Mouse (Mus musculus) right cerebral cortex, adult 2 months (tissue): Measurements from ENCODE around the gene Nenf.

Experiments
- DNase-seq, 2 experiments: peaks; one replicate each; pipeline ENCODE4 v3.0.0; 2021 to 2022; ENCODE audit warnings: low spot score in 2 of 2

Gene Nenf

DNA sequence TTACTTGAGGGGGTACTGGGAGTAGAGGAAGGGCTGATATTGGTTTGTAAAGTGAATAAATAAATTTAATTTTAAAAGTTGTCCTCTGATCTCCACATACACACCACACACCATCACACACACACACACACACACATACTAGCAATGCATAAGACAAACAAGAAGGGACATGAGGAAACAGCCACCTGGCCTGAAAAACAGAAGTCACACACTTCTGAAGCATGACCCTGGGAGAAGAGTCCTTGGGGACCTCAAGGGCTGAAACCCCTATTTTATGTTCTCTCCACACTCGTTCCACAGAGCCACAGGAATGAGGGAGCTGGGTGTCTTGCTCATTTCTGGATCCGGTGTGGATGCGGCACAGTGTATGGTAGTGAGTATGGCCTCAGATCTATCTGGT, 5.4 kb upstream of the Nenf start:
- no peak for DNase-seq

DNA sequence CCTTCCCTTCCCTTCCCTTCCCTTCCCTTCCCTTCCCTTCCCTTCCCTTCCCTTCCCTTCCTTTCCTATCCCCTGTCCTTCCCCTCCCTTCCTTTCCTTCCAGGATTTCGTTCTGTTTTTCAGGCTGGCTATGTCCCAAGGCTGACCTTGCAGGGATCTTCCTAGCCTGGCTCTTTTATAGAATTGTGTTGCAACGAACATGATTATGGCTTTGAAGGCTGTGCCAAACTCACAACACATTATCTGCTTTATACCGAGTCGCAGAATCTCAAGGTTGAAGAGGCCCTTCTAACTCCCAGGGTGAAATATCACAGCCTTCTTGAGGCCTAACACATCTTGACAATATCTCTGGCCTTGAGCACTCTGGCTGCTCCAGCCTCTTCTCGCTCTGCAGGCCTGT, 692 bp upstream of the Nenf start:
- no peak for DNase-seq

DNA sequence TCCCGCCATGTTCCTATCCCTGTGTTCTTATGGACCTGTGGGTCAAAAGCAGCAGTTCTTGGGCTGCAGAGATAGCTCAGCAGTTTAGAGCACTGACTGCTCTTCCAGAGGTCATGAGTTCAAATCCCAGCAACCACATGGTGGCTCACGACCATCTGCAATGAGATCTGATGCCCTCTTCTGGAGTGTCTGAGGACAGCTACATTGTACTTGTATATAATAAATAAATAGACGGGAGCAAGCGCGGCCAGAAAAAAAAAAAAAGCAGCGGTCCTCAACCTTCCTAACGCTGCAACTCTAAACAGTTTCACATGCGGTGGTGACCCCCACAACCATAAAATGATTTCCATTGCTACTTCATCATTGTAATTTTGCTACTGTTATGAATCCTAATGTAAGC, 1.2 kb downstream of the Nenf start:
- no peak for DNase-seq

DNA sequence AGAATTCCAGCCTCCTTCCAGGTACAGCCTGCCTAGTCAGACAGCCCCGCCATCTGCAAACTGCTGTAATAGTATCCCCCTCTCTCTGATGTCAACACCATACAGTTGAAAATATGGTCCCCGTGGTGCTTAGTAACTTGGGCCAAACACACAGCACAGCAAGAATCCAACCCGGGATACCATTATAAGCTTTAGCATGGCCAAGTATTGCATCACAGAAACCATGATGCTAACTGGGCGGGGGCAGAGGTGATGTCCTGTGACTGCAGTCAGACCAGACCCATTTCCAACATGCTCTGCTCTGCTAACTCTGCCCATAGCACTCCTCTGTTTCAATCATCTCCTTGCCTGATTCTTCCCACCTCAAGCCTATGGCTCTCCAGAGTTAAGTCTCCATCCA, 4.1 kb downstream of the Nenf start:
- no peak for DNase-seq

DNA sequence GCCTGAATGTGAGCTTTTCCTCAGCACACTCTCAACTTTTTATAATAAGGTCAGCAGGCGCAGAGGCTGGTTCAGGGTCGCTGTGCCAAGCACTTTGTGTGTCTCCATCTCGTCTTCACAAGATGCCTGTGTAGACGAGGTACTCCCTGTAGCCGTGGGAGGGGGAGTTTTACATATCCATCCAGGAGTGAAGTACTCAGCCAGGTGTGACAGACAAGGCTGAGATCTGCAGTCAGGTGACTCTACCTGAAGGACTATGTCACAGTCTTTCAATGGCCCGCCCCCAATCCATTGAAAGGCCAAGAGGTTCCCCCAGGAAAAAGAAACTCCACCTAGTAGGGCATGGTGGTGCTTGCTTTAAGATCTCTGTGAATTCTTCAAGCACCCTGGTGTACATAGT, 4.8 kb downstream of the Nenf start:
- no peak for DNase-seq

DNA sequence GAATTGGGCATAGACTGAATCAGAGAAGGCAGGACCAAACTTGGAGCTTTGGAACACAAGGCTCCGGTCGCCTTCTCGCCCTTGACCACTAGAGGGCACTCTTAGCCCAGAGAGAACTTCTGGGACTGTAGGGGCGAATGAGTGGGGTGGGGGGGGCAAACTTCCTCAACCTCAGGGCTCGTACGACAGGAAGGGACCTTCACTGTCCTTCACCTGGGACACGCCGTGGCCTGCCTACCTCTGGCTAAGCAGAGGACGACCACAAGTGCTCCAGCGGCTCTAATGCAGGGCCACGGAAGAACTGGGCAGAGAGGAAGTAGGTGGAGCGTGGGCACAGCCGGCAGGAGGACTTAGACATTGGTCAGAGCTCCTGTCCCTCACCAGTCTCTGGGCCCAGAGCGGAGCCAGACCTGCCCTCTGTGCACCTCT, 5.5 kb downstream of the Nenf start:
- DNase-seq = peak; percentile 89 to 92

DNA sequence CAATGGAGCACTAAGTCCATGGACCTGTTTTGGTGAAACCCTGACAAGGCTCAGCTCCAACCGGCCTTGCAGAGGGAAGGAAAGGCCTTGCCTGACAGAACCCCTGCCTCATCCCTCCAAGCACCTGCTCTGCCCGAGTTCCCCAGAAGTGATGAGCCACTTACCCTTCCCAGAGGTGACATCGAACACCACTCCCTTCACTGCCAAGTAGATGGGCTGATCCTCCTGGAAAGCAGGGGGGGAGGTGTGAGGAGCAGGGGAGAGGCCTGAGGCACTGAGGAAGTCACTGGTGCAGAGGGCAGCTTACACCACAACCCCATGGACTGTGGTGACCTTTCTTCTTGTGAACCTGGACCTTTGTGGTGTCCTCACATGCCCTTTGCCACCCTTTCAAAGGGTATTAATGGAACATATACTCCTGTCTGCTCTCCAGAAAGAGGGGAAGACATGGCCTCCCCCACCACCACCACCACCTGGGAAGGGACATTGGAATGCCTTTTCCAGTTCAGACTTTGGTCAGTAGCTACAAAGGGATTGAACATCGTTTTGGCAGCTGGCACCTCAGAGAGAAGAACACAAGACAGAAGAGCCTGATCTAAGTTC, 6.6 kb downstream of the Nenf start:
- no peak for DNase-seq

DNA sequence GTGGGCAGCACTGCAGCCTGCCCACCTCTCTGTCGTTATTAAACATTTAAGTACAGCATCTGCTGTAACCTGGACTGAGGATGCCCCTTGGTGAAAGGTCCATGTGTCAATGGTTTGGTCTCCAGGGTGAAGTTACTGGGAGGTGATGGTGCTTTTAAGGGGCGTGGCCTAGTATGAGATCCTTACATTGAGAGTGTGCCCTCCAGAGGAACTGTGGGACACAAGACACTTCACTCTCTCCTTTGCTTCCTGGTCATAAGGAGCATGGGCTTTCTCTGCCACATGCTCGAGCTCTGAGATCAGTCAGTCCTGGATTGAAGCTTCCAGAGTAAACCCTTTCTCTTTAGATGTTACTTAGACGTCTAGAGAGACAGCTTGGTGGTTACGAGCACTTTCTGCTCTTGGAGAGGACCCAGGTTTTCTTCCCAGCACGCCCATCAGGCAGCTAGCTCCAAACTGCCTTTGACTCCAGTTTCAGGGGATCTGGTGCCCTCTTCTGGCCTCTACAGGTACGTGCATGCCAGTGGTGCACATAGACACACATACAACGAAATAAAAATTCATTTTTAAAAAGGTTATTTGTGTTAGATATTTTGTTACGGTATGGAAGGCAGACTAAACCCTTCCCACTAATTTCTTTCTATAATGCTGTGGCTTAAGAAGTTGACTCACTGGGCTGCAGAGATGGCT, 10.1 kb downstream of the Nenf start:
- no peak for DNase-seq

DNA sequence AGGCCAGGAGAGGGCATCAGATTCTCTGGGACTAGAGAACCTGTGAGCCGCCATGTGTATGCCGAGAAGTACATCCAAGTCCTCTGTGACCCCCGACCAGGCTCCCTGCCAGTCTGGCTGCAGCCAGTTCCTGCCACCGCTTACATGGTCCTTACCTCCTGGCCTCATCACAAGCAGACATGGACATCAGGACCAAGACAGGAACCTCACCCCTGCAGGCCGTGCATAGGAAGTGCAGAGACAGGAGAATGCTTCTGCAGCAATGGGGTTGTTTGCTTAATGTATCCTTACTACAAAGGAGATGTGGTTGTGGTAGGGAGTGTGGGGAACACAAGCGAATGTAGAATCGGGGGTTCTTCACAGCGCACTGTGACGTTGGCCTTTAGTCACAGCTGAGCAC, 11.7 kb downstream of the Nenf start:
- DNase-seq = no peak

DNA sequence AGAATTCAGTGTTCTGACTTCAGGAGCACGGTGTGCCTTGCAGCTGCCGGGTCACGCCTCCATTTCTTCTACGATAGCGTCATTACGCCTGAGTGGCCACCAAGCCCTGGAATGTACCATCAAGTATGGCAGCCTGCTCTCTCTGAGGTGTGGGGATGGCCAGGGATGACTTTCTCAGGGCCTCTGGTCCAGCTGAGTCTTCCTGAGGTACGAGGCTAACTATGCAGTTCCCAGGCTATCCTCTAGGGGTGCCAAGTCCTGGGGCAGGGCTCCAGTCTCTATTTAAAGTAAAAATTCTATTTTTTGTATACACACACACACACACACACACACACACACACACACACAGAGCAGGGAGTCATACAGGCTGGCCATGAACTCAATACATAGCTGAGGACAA, 12.4 kb downstream of the Nenf start:
- DNase-seq = no peak

DNA sequence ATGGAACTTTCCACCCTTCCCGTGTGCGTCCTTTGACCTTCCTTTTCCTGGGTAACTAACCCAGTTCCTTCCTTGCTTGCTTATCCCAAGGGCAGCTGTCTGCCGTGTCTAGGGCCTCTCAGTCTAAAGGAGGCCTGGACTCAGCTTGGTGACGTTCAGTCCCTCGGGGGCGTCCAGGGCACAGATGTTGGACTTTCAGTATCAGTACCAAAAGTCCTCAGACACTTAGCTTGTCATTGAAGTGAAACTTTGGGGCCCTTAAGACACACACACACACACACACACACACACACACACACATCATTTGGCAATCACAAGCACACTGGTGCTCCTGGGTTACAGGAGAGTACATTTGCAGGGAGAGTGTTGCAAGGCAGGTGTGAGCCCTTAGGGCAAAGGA, 13.8 kb downstream of the Nenf start:
- no peak for DNase-seq

DNA sequence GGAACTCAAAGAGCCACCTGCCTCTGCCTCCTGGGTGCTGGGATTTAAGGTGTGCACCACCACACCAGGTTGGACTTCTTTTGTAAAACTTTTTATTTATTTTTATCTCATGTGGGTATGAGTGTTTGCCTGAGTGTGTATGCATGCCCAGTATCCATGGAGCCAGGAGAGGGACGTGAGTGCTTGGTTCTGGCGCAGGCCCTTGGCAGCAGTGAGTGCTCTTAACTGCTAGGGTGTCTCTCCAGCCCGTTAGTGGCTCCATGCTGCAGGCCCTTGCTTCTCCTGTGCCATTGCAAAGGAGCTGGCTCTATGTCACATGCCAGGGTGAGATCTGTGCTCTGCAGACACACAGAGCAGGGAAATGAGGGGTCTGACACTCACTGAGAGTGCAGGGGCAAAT, 14.3 kb downstream of the Nenf start:
- DNase-seq = no peak

DNA sequence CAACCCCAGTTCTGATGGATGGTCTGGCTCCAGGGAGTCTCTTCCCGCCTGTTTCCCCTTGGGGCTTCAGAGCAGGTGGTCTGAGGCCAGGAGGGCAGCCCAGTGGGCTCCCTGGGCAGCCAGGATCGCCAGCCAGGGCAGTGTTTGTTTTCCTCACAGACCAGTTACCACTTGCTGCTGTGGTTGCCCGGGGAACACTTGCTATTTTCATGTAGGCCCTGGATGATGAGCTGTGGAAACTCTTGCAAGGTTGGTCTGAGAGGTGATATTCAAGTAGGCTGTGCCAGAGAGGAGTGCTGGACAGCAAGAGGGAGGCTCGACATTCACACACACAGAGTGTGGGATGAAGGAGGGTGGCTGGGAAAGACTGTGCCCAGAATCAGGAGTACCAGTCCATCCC, 16.1 kb downstream of the Nenf start:
- DNase-seq = no peak

DNA sequence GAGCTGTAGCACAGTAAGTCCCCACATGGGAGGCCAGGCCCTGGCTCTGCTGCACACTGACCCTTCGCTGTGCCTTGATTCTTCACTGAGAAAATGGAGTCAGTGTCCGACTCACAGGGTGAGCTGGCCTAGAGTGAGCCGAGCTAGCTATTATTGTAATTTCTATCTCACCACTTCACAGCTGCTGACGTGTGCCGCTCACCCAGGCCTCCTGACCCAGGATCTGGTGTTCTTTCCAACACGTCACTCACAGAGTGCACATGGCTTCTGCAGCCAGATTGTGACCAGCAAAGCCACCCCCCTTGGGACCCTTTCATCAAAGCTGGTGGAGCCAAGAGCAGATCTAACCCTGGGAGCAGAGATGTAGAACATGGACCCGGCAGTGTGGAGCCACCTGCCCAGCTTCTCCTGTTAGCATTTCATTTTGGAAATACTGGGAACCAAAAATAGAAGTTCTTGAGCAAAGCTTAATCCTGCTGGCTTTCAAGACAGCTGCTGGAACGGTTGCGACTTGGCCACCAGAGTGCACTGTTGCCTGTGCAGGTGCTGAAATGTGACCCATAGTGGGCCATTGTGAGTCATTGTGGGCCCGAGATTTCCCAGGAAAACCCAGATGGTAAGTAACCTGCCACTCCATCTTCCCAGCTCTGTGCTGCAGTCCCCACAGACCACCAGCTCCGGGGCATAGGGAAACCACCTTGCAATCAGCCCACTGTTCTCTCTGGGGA, 18.6 kb downstream of the Nenf start:
- peak; percentile 48 to 68 for DNase-seq

DNA sequence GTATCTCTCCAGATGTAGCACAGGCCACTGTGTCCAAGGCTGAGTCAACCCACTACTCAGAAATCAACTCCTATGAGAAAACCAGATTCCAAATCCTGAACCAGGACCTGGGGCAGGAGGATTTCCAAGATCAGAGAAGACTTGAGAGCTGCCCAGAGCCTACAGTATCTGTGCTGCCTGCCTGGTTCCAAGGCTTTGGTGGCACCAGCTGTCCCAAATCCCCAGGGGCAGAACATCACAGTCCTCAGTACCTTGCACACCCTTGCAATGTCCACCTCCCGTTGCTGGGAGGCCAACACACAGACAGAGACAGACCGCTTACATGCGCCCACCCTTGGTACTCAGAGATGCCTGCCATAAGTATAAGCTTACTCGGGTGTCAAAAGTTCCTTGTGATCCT, 19.7 kb downstream of the Nenf start:
- DNase-seq = no peak

DNA sequence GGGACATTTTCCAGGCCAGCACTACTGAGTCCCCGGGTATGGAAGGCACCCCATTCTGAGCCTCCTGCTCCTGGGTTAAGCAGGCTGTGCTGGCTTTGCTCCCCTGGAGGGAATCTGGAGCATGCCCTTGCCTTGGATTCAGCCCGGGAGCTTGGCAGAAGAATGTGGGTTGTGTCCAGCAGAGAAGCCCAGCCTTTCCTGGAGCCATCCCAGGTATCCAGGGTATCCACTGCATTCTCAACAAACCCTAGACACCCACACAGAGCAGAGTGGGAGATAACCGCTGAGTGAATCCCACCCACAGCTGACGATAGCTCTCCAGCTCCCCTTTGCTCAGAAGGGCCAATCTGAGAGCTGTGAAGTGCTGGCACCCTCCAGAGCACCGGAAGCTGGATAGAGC, 21.5 kb downstream of the Nenf start:
- DNase-seq = peak in 1 of 2 experiments; percentile 37

DNA sequence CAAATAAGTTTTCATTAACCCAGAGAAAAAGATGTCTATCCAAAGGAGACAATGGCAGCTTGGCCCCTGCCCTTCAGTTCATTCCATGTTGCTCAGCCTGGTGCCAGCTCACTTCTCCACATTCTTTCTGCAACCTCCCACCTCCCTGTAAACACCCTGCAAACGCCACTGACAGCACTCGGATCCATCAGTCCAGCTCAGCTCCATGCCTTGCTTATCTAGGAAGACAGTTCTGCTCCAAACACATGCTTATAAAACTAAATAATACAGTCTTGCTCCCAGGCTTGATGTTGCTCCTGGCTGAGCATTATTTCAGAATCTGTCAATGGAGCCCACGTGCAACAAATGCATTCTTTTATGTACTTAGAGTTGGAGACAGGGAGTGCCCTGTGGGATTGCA, 22.2 kb downstream of the Nenf start:
- no peak for DNase-seq

DNA sequence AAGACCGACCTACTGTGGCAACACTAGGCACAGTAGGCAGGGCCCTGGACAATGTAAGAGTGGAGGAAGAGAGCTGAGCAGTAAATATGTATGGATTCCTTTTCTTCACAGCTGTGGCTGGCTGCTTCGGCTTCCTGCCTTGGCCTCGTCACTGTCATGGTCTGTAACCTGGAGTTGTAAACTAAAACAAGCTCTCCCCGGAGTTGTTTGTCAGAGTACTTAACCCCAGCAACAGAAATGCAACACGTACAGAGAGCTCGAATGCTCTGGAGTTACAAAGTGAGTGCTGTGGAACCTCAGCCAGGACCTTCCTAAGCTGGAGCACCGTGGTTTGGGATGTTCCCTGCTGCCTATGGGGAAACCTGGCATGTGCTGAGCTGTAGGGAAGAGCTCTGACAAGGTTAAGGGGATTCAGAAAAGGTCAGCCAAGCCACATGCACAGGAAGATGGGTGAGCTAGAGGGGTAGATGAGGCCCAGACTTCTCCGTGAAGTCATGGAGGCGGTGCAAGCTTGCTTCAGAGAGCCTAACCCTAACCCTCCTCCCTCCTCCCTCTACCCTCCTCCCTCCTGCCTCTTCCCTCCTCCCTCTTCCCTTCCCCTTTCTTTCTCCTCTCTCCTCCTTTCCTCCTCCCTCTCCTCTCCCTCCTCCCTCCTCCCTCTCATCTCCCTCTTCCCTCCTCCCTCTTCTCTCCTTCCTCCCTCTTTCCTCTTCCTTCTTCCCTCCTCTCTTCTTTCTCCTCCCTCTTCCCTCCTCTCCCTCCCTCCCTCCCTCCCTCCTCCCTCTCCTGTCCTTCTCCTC, 23.8 kb downstream of the Nenf start:
- DNase-seq = no peak

DNA sequence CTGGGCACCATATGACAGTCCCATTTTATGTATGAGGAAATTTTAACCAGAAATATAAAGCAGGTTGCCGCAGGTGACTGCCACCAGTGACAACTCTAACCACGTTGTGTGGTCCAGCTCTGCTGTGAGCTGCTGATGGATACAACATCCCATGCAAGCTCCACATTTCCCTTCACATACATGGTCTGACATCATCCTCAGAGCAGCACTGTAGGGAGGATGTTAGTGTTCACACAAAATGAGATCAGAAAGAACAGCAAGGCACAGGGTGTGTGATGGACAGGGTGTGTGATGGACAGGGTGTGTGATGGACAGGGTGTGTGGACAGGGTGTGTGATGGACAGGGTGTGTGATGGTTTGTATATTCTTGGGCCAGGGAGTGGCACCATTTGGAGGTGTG, 24.9 kb downstream of the Nenf start:
- DNase-seq = no peak

DNA sequence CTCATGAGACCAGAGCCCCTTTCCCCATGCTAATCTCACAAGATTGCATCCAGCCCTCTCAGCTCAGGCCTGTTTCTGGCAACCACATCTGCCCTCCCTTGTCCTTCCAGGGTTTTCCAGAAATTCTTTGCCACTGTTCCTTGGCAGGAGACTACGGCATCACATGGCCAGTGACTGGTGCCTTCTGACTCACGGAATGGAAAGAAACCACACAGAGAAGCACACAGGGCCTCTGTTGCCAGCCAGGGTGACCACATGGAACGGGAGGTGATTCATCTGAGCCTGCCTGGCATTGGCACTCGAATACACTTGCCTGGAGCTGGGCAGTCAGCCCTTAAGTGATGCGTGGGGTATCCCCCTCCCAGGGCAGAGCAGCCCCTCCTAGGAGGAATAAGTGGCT, 25.6 kb downstream of the Nenf start:
- DNase-seq = peak; percentile 59 to 69

DNA sequence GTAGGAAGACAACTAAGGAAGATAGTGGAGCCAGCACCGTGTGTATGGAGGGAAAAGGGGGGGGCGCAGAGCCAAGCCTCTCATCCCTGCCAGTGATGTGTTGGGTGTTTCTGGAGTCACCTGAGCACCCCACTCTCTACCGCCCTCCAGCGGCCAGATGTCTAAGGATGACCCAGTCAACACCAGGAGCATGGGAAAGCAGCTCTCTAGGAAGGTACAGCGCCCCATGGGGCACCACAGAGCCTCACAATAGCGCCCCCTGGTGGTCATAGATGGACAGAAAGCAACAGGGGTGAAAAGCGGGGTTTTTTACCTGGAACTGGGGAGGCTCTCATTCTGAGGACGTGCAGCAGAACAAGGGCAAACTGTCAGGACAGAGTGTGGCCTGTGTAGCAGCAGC, 29.2 kb downstream of the Nenf start:
- DNase-seq = no peak

DNA sequence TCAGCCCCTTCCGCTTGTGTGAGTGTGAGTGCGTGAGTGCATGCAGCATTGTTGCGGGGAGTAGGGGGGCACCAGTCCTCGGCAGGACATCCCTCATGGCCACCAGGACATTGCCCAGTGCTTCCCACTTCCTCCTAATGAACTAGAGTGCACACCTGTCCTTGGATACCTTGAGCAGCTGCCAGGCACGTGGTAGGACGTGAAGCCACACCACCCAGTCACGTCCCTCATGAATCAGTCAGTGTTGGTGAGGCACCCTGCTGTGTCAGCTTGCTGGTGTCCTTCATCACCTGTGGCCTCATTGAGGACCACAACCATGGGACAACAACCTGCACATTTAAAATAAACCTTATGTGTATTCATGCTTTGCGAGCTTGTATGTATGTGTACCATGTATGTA, 33.5 kb downstream of the Nenf start:
- no peak for DNase-seq
